Mouse (Mus musculus): ENCODE data around the gene Ppp1r2. TPM values are rescaled to one million over a fixed set of nuclear protein-coding genes. Genes with fewer than 3 reads are reported as not detected.

Ppp1r2 gene
- total RNA-seq, 2 experiments from 2014 or later, result 92.4 to 97.8 TPM

DNA sequence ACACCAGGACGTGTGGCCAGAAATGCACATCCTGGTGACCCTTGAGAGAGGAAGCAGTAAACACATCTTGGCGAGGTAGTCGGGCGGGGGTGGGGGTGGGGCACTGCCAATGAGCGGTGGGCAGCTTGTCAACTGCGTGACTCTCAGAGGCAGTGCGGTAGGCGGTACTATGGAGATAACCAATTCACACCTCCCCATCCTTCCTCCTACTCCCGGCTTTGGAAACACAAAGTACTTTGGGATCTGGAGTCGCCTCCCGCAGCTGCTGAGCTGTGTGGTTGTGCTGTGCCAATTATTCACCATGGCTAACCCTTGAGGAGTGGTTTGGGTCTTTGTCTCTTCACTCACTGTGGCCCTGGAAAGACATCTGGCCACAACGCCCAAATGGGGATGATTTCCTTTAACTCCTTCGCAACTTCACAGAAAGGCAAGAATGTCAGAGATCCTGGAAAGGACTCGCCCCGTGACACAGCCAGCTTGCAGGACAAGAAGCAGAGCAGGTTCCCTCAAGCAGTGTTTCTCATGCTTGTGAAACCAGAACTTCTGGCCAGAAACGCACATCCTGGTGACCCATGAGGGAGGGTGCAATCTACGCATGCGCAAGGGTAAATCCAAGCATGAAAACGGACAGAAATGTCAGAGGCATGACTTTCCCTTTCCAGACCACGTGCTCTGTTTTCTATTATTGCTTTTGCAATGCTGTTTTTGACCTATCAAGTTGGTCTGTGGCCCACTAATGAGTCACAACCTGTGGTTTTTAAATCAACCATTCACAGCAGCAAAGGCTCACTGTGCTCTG lies 41.3 kb downstream of the Ppp1r2 start:
- peak; percentile 61 to 69 for DNase-seq

DNA sequence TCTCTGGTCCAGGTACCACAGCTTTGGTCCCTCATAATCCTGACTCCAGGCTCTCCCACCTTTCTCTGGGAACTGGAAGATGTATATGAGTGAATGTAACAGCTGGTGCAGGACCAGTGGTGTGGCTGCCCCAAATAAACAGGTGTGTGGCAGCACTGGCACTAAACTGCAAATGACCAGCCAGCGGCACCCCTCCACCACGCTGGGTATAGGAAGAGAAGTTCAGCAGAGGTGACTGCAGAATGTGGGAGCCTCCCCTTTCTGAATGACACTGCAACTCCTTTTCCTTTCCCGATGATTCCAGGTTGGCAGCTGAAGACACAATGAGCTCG lies 41.9 kb downstream of the Ppp1r2 start:
- DNase-seq, result no peak

- no peak for DNase-seq
Observed at GRCm38 (mm10) chr16:31232491-31233166, 42.4 kb downstream of the Ppp1r2 start.

- no peak for DNase-seq
Observed at GRCm38 (mm10) chr16:31231591-31231990, 43.5 kb downstream of the Ppp1r2 start.

DNA sequence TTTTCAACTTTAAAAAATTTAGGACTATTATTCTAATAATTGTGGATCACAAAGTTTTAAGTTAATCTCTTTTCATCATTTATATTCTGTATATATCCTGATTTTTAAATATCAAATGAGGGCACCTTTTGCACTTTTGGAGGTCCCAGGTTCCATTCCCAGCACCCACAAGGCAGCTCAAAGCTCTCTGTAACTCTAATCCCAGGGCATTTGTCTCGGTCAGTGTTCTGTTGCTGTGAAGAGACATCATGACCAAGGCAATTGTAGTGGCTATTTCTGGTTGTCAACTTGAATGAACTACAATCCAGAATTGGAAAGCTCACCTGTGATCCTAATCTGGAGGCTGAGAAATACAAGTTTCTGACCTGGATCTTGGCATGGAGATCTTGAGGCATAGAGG lies 47.3 kb downstream of the Ppp1r2 start:
- DNase-seq, result no peak

- no peak for DNase-seq
Observed at GRCm38 (mm10) chr16:31215271-31215670, 59.8 kb downstream of the Ppp1r2 start.

DNA sequence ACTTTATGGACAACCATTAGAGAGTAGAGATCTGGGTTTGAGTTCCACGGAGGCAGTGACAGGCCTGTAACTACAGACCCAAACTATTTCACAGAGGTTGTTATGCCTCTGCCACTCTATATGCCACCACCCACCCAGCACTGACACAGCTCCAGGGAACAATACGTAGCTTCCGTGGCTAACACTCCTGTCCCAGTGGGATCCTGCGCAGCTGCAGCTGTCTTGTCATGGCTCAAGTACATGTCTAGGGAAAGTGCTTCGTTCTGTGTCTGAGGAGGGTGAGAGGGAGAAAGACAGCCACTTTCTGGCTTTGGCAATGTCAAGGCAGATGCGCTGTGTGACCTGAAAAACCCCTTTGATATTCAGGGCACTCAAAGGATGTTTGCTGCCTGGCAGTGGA lies 61.6 kb downstream of the Ppp1r2 start:
- DNase-seq, result no peak

GRCm38 (mm10) chr16:31211503-31211902 lies 63.6 kb downstream of the Ppp1r2 start:
- DNase-seq, result no peak

DNA sequence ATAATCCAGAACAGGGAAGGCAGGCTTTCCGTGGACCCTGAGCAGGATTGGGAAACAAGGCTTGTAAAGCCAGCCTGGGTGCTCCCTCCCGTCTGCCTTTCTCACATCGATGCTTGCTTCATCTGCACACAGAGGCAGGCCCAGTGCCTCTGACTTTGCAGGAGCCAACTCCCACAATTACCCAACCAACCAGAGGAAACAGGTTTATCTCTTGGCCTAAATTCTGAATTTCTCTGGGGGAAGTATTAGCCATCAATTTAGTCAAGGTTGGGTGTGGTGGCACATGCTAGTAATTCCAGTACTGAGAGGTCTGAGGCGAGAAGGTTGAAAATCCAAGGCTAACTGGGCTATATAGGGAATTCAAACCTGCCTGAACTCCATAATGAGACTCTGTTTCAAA lies 64.6 kb downstream of the Ppp1r2 start:
- DNase-seq, result no peak

- no peak for DNase-seq
Observed at GRCm38 (mm10) chr16:31209911-31210310, 65.2 kb downstream of the Ppp1r2 start.

GRCm38 (mm10) chr16:31205726-31206125 lies 69.4 kb downstream of the Ppp1r2 start:
- DNase-seq, result no peak

DNA sequence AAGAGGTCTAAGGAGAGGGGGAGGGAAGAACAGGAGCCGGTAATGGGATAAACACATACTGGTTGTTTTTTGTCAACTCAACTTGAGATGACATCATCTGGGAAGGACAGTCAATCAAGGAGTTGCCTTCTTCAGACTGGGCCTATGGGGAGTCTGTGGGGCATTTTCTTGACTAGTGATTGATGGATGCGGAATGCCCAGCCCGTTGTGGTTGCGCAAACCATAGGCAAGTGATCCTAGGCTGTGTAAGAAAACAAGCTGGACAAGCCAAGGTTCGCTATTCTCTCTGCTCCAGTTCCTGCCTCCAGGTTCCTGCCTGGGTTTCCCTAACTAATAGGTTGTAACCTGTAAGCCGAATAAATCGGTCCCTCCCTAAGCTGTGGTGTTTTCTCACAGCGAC lies 69.9 kb downstream of the Ppp1r2 start:
- DNase-seq, result no peak

DNA sequence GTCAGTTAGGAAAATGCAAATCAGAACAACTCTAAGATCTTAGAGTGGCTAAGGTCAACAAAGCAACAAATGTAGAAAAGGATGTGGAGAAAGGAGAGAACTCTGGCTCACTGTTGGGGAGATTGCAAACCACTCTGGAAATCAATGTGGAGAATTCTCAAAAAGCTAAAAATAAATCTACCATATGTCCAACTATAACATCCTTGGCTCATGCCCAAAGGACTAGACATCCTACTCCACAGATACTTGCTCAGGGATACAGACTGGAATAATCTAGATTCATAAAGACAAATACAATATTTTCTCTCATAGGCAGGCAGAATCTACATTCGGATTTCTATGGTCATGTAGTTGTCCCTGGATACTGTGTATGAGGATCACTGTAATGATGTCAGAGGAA lies 70.9 kb downstream of the Ppp1r2 start:
- DNase-seq, result no peak

GRCm38 (mm10) chr16:31201704-31202103 lies 73.4 kb downstream of the Ppp1r2 start:
- no peak for DNase-seq

Small RNAs within 50 kb of the gene (microRNA-seq; reads per million reads assigned to microRNA genes)
- 0 reads per million in 2 experiments for gene Gm27415

Other genes with a start within 250 kb of the Ppp1r2 start
- 10 to 100 TPM; 16.3 to 17.8 TPM for gene Xxylt1, start 193.8 kb downstream of the Ppp1r2 start, total RNA-seq (2021)
- gene Acap2, start 74.0 kb downstream of the Ppp1r2 start, total RNA-seq (2021), result 100 to 1,000 TPM; 131 to 145 TPM
- gene Apod, start 39.5 kb upstream of the Ppp1r2 start, total RNA-seq (2021), result 100 to 1,000 TPM; 103 to 127 TPM
- gene Bdh1, start 147.0 kb upstream of the Ppp1r2 start, total RNA-seq (2021), result 100 to 1,000 TPM in 1 of 2 experiments, 10 to 100 TPM in 1; 94.4 to 105 TPM